Mouse (Mus musculus): Measurements from ENCODE around the gene St8sia2.

DNA sequence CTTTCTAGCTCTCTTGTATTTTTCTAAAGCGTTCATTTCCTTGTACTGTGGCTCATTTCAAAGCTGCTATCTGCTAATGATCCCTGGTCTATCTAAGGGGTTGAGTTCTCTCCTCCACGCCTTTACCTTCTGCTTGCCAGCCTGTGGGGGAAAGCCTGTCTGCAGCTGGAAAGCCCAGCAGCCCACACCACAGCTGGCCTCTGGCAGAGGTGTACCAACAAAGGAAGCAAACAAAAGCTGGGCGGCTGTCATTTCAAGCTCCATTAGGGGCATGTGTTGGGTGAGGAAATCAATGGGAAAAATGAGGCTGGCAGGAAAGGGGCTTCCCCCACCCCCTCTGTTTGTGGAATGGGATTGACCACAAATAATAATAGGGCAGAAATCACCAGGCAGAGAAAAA lies 10.7 kb upstream of the St8sia2 start:
- TF ChIP-seq ZNF384 (IDR thresholded peaks at IDR 0.05; ENCODE audit: low read depth, low read length): no peak
- TF ChIP-seq ZC3H11A (IDR thresholded peaks at IDR 0.05; ENCODE audit: borderline replicate concordance, low read depth, low read length): no peak
- no peak for TF ChIP-seq MAFK (IDR thresholded peaks at IDR 0.05; ENCODE audit: insufficient read depth, low read depth, low read length)
- TF ChIP-seq HCFC1 (IDR thresholded peaks at IDR 0.05; ENCODE audit: borderline replicate concordance, insufficient read depth, low read length): no peak

Measured in ES-E14 (cell line).